Mouse (Mus musculus) thymus, adult 2 months (tissue): ENCODE results near the gene Endou.

ENCODE experiments used
- CTCF ChIP-seq: fragments of 200-500 bp; IDR thresholded peaks from 2 replicates; pipeline ENCODE4 v1.5.1; 2012; ENCODE audit warnings: mild to moderate bottlenecking, control low read depth, low read length, moderate library complexity, borderline replicate concordance; ENCODE audit not compliant: control insufficient read depth, poor library complexity, insufficient read depth; ENCODE audit errors: extremely low read depth
- POLR2A ChIP-seq: fragments of 200-500 bp; IDR thresholded peaks from 2 replicates; pipeline ENCODE4 v1.6.1; 2012; ENCODE audit warnings: mild to moderate bottlenecking, low read length, control low read depth, moderate library complexity; ENCODE audit not compliant: control insufficient read depth, poor library complexity, insufficient read depth; ENCODE audit errors: extremely low read depth

DNA sequence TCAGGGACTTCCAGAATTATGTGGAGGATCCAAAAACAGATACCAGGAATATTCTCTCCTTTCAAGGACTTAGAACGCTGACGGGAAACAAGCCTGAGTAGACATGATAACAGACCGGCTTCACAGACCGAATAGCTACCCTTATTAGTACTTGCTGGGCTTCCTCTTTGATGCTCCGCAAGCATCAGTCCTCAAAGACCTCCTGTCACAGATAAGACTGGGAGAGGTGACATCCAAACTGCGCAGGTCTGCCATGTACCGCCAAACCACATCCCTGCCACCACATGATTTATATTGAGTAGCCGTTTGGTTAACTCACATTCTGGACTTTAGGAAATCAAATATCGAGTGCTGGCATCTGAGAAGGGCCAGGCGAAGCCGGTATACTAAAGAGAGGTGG is 14.4 kb downstream of the Endou start:
- TF ChIP-seq CTCF: no peak
- TF ChIP-seq POLR2A: no peak
